Mouse (Mus musculus): ENCODE data around the gene Atoh8.

DNA sequence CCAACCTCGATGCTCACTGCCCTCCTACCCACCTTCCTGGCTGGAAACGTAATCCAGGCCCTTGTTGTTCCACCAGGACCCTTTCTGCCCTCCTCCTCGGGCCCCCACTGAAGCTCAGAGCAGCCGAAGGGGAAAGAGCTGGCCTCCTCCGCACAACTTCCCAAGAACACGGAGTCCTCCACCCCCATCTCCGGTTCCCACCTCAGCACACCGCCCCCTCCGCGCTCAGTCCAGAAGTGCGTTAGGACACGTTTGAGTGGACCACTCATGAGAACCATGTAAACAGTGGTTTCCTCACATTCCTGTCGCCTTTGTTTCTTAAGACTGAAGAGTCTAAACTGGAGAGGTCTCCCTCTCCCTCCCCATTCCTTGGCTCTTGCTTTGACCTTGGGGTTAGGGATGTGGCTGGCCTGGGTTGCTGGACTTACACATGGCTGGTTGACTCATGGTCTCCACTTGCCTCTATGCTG, 41.6 kb upstream of the Atoh8 start:
- TF ChIP-seq USF2 (conservative IDR thresholded peaks at IDR 0.05; ENCODE audit: low read depth, low read length), result no peak
- TF ChIP-seq CTCF (conservative IDR thresholded peaks at IDR 0.05 in 1 of 2, IDR thresholded peaks at IDR 0.05 in 1 of 2; ENCODE audit: low read depth in 2 of 2, low read length in 2 of 2), result no peak
- no peak for TF ChIP-seq CHD2 (IDR thresholded peaks at IDR 0.05; ENCODE audit: low read length)

Data from CH12.LX (cell line).